Mouse (Mus musculus) spleen, adult 2 months (tissue): ENCODE results near the gene Ptpn20.

Experiments used
- CTCF ChIP-seq: fragments of 200-500 bp; IDR thresholded peaks from 2 replicates; pipeline ENCODE4 v1.5.1; 2011; ENCODE audit warnings: mild to moderate bottlenecking, inconsistent platforms; ENCODE audit not compliant: insufficient read depth, insufficient read length, insufficient replicate concordance; ENCODE audit errors: extremely low read depth
- POLR2A ChIP-seq: fragments of 200-500 bp; IDR thresholded peaks from 2 replicates; pipeline ENCODE4 v1.6.1; 2011; ENCODE audit warnings: low read depth, low read length, inconsistent platforms

GRCm38 (mm10) chr14:33607431-33607830 is 18.4 kb downstream of the Ptpn20 start:
- no peak for TF ChIP-seq CTCF
- no peak for TF ChIP-seq POLR2A
